Mouse (Mus musculus): Measurements from ENCODE around the gene Gimap9. TPM values are rescaled to one million over a fixed set of nuclear protein-coding genes. Genes with fewer than 3 reads are reported as not detected.

The Gimap9 gene
- polyA plus RNA-seq, 1 experiment: 49.6 TPM

GRCm38 (mm10) chr6:48702601-48703000 is 26.7 kb downstream of the Gimap9 start:
- 87% methylated on average over 5 of the region's 5 CpGs for WGBS
- DNase-seq: no peak
- Histone ChIP-seq H3K27me3 (ENCODE audit: control insufficient read depth, insufficient read depth, low read length) (no peaks in the 10 kb centered on the region), H3K36me3 (ENCODE audit: control insufficient read depth, insufficient read depth, low read length) (peaks cover 44% of the 10 kb centered on the region), H3K27ac (ENCODE audit: control insufficient read depth, insufficient read depth, low read length) (peak overlapping the region; percentile 24; the same call in 1 of the 2 replicates), H3K4me3 (ENCODE audit: control insufficient read depth, insufficient read depth, low read length) (no peak overlapping the region), H3K4me1 (replicated peaks; ENCODE audit: control insufficient read depth, insufficient read depth, low read length) (peaks cover 44% of the 10 kb centered on the region)
- no peak for TF ChIP-seq CTCF (IDR thresholded peaks at IDR 0.05; ENCODE audit: borderline replicate concordance, control insufficient read depth, extremely low read depth, insufficient read depth, low read length, poor library complexity)
- TF ChIP-seq POLR2A (IDR thresholded peaks at IDR 0.05; ENCODE audit: control insufficient read depth, extremely low read depth, insufficient read depth, low read length, poor library complexity): no peak

DNA sequence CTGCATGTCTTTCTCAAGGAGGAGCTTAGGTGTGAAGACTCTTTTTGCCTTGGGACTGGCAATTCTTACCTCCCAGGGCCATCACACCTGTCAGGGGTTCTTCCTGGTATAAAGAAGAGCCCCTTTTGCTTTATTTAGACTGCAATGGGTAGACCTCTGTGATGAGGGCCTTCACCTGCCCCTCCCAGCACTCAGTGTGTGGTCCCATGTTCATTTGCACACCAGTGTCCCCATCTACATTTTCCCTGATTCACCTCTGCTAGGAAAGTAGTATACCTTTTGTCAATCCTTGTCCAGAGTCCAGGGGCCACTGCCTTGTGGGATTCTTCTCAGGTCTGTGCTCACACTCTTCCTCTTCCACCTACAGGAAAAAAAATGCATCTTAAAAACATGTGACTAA is 28.2 kb downstream of the Gimap9 start:
- Histone ChIP-seq H3K27me3 (ENCODE audit: control insufficient read depth, insufficient read depth, low read length) (no peaks in the 10 kb centered on the region), H3K36me3 (ENCODE audit: control insufficient read depth, insufficient read depth, low read length) (peaks cover 44% of the 10 kb centered on the region), H3K4me1 (replicated peaks; ENCODE audit: control insufficient read depth, insufficient read depth, low read length) (peaks cover 40% of the 10 kb centered on the region), H3K4me3 (ENCODE audit: control insufficient read depth, insufficient read depth, low read length) (no peak overlapping the region), H3K27ac (ENCODE audit: control insufficient read depth, insufficient read depth, low read length) (no peak overlapping the region)
- DNase-seq: no peak
- no peak for TF ChIP-seq CTCF (IDR thresholded peaks at IDR 0.05; ENCODE audit: borderline replicate concordance, control insufficient read depth, extremely low read depth, insufficient read depth, low read length, poor library complexity)
- TF ChIP-seq POLR2A (IDR thresholded peaks at IDR 0.05; ENCODE audit: control insufficient read depth, extremely low read depth, insufficient read depth, low read length, poor library complexity): no peak

DNA sequence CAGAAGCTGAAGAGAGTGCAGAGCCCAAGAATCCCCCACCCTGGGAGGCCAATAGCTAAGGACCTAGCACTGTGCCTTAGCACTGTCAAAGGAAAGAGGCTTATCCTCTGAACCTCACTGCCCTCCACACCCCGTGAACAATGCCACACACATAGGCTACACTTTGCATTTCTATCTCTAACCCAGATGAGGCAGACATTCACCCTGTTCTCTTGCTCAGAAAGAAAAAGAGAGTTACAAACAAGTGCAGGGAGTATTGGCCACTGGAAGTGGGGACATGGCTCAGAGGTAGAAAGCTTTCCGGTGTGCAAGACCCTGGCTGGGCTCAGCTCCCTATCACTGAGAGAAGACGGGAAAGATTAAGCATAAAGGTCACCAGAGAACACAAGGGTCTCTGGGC is 30.2 kb downstream of the Gimap9 start:
- Histone ChIP-seq H3K4me3 (ENCODE audit: control insufficient read depth, insufficient read depth, low read length) (peak overlapping the region; percentile 52), H3K36me3 (ENCODE audit: control insufficient read depth, insufficient read depth, low read length) (peaks cover 43% of the 10 kb centered on the region), H3K27ac (ENCODE audit: control insufficient read depth, insufficient read depth, low read length) (peak overlapping the region; percentile 82), H3K4me1 (replicated peaks; ENCODE audit: control insufficient read depth, insufficient read depth, low read length) (peaks cover 33% of the 10 kb centered on the region), H3K27me3 (ENCODE audit: control insufficient read depth, insufficient read depth, low read length) (no peaks in the 10 kb centered on the region)
- DNase-seq: no peak
- 24% methylated on average over 3 of the region's 3 CpGs for WGBS
- no peak for TF ChIP-seq POLR2A (IDR thresholded peaks at IDR 0.05; ENCODE audit: control insufficient read depth, extremely low read depth, insufficient read depth, low read length, poor library complexity)
- TF ChIP-seq CTCF (IDR thresholded peaks at IDR 0.05; ENCODE audit: borderline replicate concordance, control insufficient read depth, extremely low read depth, insufficient read depth, low read length, poor library complexity): no peak

DNA sequence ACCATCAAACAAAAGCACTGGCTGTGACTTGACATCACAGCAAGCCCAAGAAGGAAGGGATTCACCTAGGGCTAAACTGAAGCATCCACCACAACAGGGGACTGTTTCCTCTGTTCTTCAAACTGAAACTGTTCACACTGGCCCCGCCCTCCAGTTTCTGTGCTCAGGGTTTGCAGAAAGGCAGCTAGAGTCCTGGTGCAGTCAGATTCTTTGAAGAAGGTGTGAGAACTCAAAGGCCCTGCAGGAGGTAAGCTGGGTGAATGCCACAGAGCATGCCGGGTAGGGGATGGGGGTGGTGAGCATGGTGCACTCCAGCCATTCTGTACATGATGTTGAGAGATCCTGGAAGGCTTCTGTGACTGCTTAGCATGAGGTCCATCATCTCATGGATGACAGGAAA is 42.5 kb downstream of the Gimap9 start, which contains the start of the genes Gm28053 and Gimap7:
Gene Gm28053, plus strand, starts transcription at position 153 of the 400 bp plus-strand sequence.
Gene Gimap7, plus strand, starts transcription at position 167 of the 400 bp plus-strand sequence.
- DNase-seq: peak; percentile 81
- Histone ChIP-seq H3K4me3 (ENCODE audit: control insufficient read depth, insufficient read depth, low read length) (peak within 1 kb of the TSS; percentile 10; the same call in 1 of the 2 replicates), H3K36me3 (ENCODE audit: control insufficient read depth, insufficient read depth, low read length) (no peaks in the 10 kb centered on the region), H3K4me1 (replicated peaks; ENCODE audit: control insufficient read depth, insufficient read depth, low read length) (peaks cover 31% of the 10 kb centered on the region), H3K27ac (ENCODE audit: control insufficient read depth, insufficient read depth, low read length) (peak within 1 kb of the TSS; percentile 92), H3K27me3 (ENCODE audit: control insufficient read depth, insufficient read depth, low read length) (no peaks in the 10 kb centered on the region)
- 3% methylated on average over 2 of the region's 2 CpGs for WGBS
- TF ChIP-seq POLR2A (IDR thresholded peaks at IDR 0.05; ENCODE audit: control insufficient read depth, extremely low read depth, insufficient read depth, low read length, poor library complexity): no peak
- no peak for TF ChIP-seq CTCF (IDR thresholded peaks at IDR 0.05; ENCODE audit: borderline replicate concordance, control insufficient read depth, extremely low read depth, insufficient read depth, low read length, poor library complexity)

DNA sequence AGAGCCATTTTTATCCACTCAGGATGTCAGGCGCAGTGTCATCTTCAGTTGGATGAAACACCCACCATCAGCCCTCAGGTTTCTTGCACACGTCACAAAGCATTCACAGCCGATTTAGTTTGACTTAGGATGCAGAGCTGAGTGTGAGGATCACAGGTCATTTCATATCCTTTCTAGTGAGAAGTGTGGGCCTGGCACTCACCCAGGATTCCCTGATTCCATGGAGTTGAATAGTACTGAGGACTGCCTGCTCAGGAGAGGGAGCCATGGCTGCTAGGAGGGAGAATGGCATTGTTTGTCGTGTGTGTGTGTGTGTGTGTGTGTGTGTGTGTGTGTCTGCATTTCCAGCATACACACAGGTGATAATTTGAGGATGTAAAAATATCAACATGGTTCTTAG is 44.4 kb downstream of the Gimap9 start:
- peaks cover 40% of the 10 kb centered on the region for H3K4me1 ChIP-seq (replicated peaks; ENCODE audit: control insufficient read depth, insufficient read depth, low read length)
- no peak overlapping the region for H3K4me3 ChIP-seq (ENCODE audit: control insufficient read depth, insufficient read depth, low read length)
- DNase-seq: no peak
- no peak overlapping the region for H3K27ac ChIP-seq (ENCODE audit: control insufficient read depth, insufficient read depth, low read length)
- TF ChIP-seq CTCF (IDR thresholded peaks at IDR 0.05; ENCODE audit: borderline replicate concordance, control insufficient read depth, extremely low read depth, insufficient read depth, low read length, poor library complexity) (no peak), POLR2A (IDR thresholded peaks at IDR 0.05; ENCODE audit: control insufficient read depth, extremely low read depth, insufficient read depth, low read length, poor library complexity) (no peak)
- H3K27me3 ChIP-seq (ENCODE audit: control insufficient read depth, insufficient read depth, low read length): no peaks in the 10 kb centered on the region
- no peaks in the 10 kb centered on the region for H3K36me3 ChIP-seq (ENCODE audit: control insufficient read depth, insufficient read depth, low read length)
- WGBS: 85% methylated on average over 4 of the region's 4 CpGs

- no peak for DNase-seq
- no peak for TF ChIP-seq POLR2A (IDR thresholded peaks at IDR 0.05; ENCODE audit: control insufficient read depth, extremely low read depth, insufficient read depth, low read length, poor library complexity)
- no peak for TF ChIP-seq CTCF (IDR thresholded peaks at IDR 0.05; ENCODE audit: borderline replicate concordance, control insufficient read depth, extremely low read depth, insufficient read depth, low read length, poor library complexity)
- Histone ChIP-seq H3K36me3 (ENCODE audit: control insufficient read depth, insufficient read depth, low read length) (no peaks in the 10 kb centered on the region), H3K27me3 (ENCODE audit: control insufficient read depth, insufficient read depth, low read length) (no peaks in the 10 kb centered on the region), H3K27ac (ENCODE audit: control insufficient read depth, insufficient read depth, low read length) (peak overlapping the region; percentile 73), H3K4me1 (replicated peaks; ENCODE audit: control insufficient read depth, insufficient read depth, low read length) (peaks cover 46% of the 10 kb centered on the region), H3K4me3 (ENCODE audit: control insufficient read depth, insufficient read depth, low read length) (no peak overlapping the region)
- WGBS: 50% methylated on average over 8 of the region's 8 CpGs
Observed at GRCm38 (mm10) chr6:48723468-48723867, 47.5 kb downstream of the Gimap9 start.

DNA sequence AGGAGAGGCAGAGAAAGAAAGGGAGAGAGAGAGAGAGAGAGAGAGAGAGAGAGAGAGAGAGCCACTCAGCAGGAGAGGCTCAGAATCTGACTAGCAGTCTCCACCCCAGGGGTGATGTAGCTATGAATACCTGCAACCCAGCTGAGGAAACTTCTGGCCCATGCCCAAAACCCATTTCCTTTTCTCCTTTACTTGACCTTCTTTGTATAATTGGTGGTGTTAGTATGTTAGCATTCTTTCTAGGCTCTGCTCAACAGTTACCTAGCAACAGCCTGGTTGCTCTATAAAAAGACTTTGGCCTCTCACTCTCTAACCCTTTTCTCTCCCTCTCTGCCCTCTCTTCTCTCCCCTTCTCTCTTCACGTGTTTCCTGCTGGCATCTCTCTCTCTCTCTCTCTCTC is 49.5 kb downstream of the Gimap9 start:
- WGBS: 0% methylated on average over 1 of the region's 1 CpGs
- Histone ChIP-seq H3K27ac (ENCODE audit: control insufficient read depth, insufficient read depth, low read length) (no peak overlapping the region; the same call in 1 of the 2 replicates), H3K36me3 (ENCODE audit: control insufficient read depth, insufficient read depth, low read length) (no peaks in the 10 kb centered on the region), H3K4me1 (replicated peaks; ENCODE audit: control insufficient read depth, insufficient read depth, low read length) (peaks cover 31% of the 10 kb centered on the region), H3K4me3 (ENCODE audit: control insufficient read depth, insufficient read depth, low read length) (no peak overlapping the region), H3K27me3 (ENCODE audit: control insufficient read depth, insufficient read depth, low read length) (no peaks in the 10 kb centered on the region)
- no peak for DNase-seq
- no peak for TF ChIP-seq CTCF (IDR thresholded peaks at IDR 0.05; ENCODE audit: borderline replicate concordance, control insufficient read depth, extremely low read depth, insufficient read depth, low read length, poor library complexity)
- TF ChIP-seq POLR2A (IDR thresholded peaks at IDR 0.05; ENCODE audit: control insufficient read depth, extremely low read depth, insufficient read depth, low read length, poor library complexity): no peak

All from thymus, adult 2 months (tissue).